Mouse (Mus musculus): ENCODE results near the gene Tex33. TPM values are rescaled to one million over a fixed set of nuclear protein-coding genes. Genes with fewer than 3 reads are reported as not detected.
"Not testable (repeated sequence)": the region's sequence is repeated elsewhere in the genome, so short reads cannot be mapped to it uniquely, and the experiment has no call there.

The Tex33 gene
- total RNA-seq, 2 experiments from 2014 or later: not detected

GRCm38 (mm10) chr15:78378556-78378955, 17.2 kb downstream of the Tex33 start:
- no peak for DNase-seq (ENCODE audit: low spot score in 2 of 2)

- DNase-seq (ENCODE audit: low spot score in 2 of 2): no peak
Observed at GRCm38 (mm10) chr15:78377859-78378258, 17.9 kb downstream of the Tex33 start.

- no peak for DNase-seq (ENCODE audit: low spot score in 2 of 2)
Observed at GRCm38 (mm10) chr15:78374204-78374603, 21.5 kb downstream of the Tex33 start.

GRCm38 (mm10) chr15:78372796-78373195, 22.9 kb downstream of the Tex33 start:
- no peak for DNase-seq (ENCODE audit: low spot score in 2 of 2)

GRCm38 (mm10) chr15:78369641-78370040, 26.1 kb downstream of the Tex33 start:
- peak in 1 of 2 experiments; percentile 40 for DNase-seq (ENCODE audit: low spot score in 2 of 2)

- DNase-seq (ENCODE audit: low spot score in 2 of 2): peak in 1 of 2 experiments; percentile 49
Observed at GRCm38 (mm10) chr15:78368926-78369346, 26.8 kb downstream of the Tex33 start.

GRCm38 (mm10) chr15:78367811-78368210, 27.9 kb downstream of the Tex33 start:
- DNase-seq (ENCODE audit: low spot score in 2 of 2): no peak

- DNase-seq (ENCODE audit: low spot score in 2 of 2): peak in 1 of 2 experiments; percentile 27
Observed at GRCm38 (mm10) chr15:78366875-78367274, 28.8 kb downstream of the Tex33 start.

GRCm38 (mm10) chr15:78365916-78366315, 29.8 kb downstream of the Tex33 start:
- no peak for DNase-seq (ENCODE audit: low spot score in 2 of 2)

- DNase-seq (ENCODE audit: low spot score in 2 of 2): no peak
Observed at GRCm38 (mm10) chr15:78355548-78355947, 40.2 kb downstream of the Tex33 start.

GRCm38 (mm10) chr15:78354958-78355357, 40.8 kb downstream of the Tex33 start:
- peak in 1 of 2 experiments; percentile 81 for DNase-seq (ENCODE audit: low spot score in 2 of 2)

GRCm38 (mm10) chr15:78351586-78352165, 44.0 kb downstream of the Tex33 start:
- no peak for DNase-seq (ENCODE audit: low spot score in 2 of 2)

GRCm38 (mm10) chr15:78344567-78344966, 51.1 kb downstream of the Tex33 start:
- DNase-seq (ENCODE audit: low spot score in 2 of 2): no peak

- DNase-seq (ENCODE audit: low spot score in 2 of 2): no peak
Observed at GRCm38 (mm10) chr15:78343683-78344082, 52.0 kb downstream of the Tex33 start.

GRCm38 (mm10) chr15:78340919-78341318, 54.8 kb downstream of the Tex33 start:
- not testable (repeated sequence) for DNase-seq (ENCODE audit: low spot score in 2 of 2)

- DNase-seq (ENCODE audit: low spot score in 2 of 2): peak; percentile 58 to 68
Observed at GRCm38 (mm10) chr15:78339627-78340423, 55.9 kb downstream of the Tex33 start.

- DNase-seq (ENCODE audit: low spot score in 2 of 2): no peak
Observed at GRCm38 (mm10) chr15:78334380-78334779, 61.3 kb downstream of the Tex33 start.

GRCm38 (mm10) chr15:78332981-78333380, 62.7 kb downstream of the Tex33 start:
- no peak for DNase-seq (ENCODE audit: low spot score in 2 of 2)

GRCm38 (mm10) chr15:78331523-78332340, 64.0 kb downstream of the Tex33 start:
- no peak for DNase-seq (ENCODE audit: low spot score in 2 of 2)

- DNase-seq (ENCODE audit: low spot score in 2 of 2): no peak
Observed at GRCm38 (mm10) chr15:78330706-78331105, 65.0 kb downstream of the Tex33 start.

GRCm38 (mm10) chr15:78329972-78330371, 65.7 kb downstream of the Tex33 start:
- not testable (repeated sequence) for DNase-seq (ENCODE audit: low spot score in 2 of 2)
